Mouse (Mus musculus) spleen, embryonic (tissue): Measurements from ENCODE around the gene Ccn2.

Experiments
- CTCF ChIA-PET: fragments of 350-600 bp; sonication (Branson Sonifier 250); formaldehyde crosslinking; loops from one replicate; lab custom pipeline; 2022; lab: Charles Lee

Ccn2 gene

DNA sequence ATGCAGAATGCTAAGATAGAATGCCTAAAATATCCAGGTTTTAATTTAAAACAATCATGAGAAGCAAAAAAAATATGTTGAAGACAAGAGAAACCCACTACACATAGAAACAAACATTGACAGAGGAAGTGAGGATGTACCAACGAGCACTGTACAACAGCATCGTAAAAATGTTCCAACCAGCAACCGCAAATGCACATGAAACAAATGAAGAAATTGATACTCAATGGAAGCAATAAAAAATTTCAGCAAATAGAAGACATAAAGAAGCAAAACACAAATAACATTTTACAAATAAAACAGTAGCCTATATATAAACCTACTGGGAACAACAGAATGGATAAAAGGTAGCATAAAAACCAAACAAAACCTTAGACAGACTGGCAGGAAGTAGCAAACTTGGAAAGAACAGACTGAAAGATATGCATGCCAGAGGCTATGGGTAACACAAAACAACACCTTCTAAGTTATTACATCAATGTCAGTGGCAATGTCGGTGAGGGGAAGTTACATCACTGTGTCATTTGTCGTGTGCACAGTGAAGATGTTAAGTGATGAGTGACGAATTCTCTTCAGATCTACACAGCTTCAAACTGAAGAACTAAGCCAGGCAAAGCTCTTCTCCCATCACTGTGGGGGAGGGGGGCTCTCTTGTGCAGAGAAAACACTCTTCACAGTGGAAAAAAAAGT, 45.1 kb downstream of the Ccn2 start:
- CTCF ChIA-PET: no interaction called here

DNA sequence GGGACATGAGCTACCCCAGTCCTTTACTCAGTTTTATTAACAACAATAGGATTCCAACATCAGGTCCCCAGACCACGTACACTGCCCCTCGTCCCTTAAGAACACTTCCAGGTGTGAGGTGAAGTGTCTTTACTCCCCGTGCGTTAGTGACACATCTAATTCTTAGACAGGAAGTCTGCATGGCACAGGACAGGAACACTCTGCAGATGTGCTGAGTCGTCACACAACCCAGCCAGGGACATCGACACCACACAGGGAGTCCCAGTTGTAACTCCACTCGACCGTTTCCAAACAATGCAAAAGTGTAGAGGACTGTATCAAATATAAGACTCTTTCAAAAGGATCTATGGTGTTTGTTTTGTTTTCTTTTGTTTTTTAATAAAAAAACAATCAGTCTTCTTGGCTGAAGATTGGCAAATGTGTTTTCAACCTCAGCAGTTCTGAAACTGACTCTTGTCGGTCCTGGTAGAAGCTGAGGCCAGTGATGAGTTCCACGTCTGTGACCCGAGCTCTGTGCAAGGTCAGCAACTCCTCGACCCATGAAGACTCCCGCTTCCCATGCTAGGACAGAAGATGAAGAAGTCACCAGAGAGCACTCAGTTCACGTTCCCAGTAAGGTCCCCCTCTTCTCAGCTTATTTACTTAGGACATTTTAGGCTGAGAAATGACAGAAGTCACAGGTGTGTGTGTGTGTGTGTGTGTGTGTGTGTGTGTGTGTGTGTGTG, 46.3 kb downstream of the Ccn2 start:
- CTCF ChIA-PET: interaction anchor here (0.6 kb wide), 1 partner anchor 15 kb away, joined by 4 read pairs; no protein-coding TSS in a partner anchor

DNA sequence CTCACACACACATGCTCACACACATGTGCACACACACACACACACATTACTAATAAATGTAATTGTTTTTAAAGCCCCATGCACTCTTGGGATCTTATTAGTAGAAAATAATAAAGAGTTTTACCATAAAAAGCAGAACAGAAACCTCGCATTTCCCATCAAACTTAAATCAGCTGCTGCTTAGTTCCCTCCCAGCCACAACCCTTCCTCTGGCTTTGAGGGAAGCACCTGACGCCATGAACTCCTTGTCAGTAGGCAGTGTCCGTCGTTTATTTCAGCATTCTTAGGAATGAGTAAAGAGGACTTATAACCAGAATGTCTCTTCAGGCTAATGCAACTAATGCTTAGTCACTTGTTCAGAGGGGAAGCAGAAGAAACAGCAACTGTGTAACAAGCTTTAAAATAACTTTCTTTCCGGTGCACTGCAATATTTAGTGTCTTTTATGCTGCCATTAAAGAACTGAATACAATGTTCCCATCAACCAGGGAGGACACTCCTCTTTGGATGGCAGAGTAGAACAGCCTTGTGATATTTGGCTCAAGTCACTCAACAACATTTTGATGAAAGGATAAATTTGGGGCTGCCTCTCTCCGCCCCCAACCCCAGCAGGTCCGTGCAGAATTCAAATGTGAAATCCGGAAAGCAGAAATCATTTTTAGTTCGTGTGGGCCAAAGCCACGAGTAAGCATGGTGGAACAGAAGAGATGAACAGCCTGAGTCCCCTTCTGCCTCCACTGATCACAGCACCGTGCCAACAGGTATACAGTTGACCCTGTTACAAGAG, 47.7 kb downstream of the Ccn2 start:
- CTCF ChIA-PET: interaction anchor here (0.7 kb wide), 1 partner anchor 107 kb away, joined by 4 read pairs; no protein-coding TSS in a partner anchor

DNA sequence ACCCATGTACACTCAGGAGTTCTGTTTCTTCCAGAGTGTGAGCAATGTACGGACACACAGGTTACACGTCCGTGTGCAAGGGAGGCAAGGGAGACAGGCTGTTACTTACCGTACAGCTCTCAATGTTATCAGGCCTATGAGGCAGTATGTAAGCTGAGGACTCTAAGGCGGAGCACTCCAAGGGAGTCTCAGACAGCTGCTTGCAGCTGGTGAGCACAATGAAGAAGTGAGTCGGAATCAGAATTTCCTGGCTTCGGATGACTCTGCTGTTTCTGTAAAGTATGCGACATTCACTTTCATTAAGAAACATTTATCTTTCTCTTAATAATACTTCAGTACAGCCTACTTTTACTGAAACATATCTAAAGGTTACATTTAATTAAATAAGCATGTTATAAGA, 49.9 kb downstream of the Ccn2 start:
- CTCF ChIA-PET: no interaction called here
